Mouse (Mus musculus) cerebellum, adult 2 months (tissue): Measurements from ENCODE around the gene Morn1. TPM values are rescaled to one million over a fixed set of nuclear protein-coding genes. Genes with fewer than 3 reads are reported as not detected.
A peak's percentile ranks its signal among the peaks of the same experiment; 100 is the strongest.

Experiments
- DNase-seq, 2 experiments: peaks; one replicate each; pipeline ENCODE4 v3.0.0; 2021
- H3K27ac ChIP-seq: fragments of 200-500 bp; 2 replicates; pipeline ENCODE4 v1.5.1; 2012; ENCODE audit warnings: low read length, control low read depth, inconsistent platforms; ENCODE audit not compliant: insufficient read depth
- H3K27me3 ChIP-seq: fragments of 200-500 bp; 2 replicates; pipeline ENCODE4 v1.6.1; 2012; ENCODE audit warnings: inconsistent platforms, mild to moderate bottlenecking, low read length, moderate library complexity; ENCODE audit not compliant: control insufficient read depth, insufficient read depth
- H3K4me1 ChIP-seq: fragments of 200-500 bp; 2 replicates; pipeline ENCODE4 v1.6.1; 2011; ENCODE audit warnings: low read length; ENCODE audit not compliant: control insufficient read depth, insufficient read depth
- H3K4me3 ChIP-seq: fragments of 200-500 bp; replicated peaks from 2 replicates; pipeline ENCODE3; 2011; ENCODE audit warnings: mild to moderate bottlenecking, low read depth, low read length, control low read depth; ENCODE audit not compliant: insufficient read depth
- CTCF ChIP-seq: fragments of 200-500 bp; IDR thresholded peaks from 2 replicates; pipeline ENCODE4 v1.5.1; 2011; ENCODE audit warnings: low read depth, mild to moderate bottlenecking, control low read depth, low read length, moderate library complexity, borderline replicate concordance; ENCODE audit not compliant: insufficient read depth
- POLR2A ChIP-seq: fragments of 200-500 bp; IDR thresholded peaks from 2 replicates; pipeline ENCODE4 v1.6.1; 2011; ENCODE audit warnings: low read length, control low read depth, borderline replicate concordance; ENCODE audit not compliant: insufficient read depth
- WGBS: fragments of 180-500 bp; shearing (Covaris S2); methylation state at CpG from one replicate; pipeline ENCODE4 v1.1.7; 2018; 5-methylcytosine and 5-hydroxymethylcytosine counted together
- polyA plus RNA-seq: library from polyadenylated mRNA; depleted of rRNA; stranded (reverse); fragments of >200 nt; gene quantifications from 2 replicates; pipeline ENCODE4 v1.2.3, GENCODE M21; 2012

The Morn1 gene
- polyA plus RNA-seq, 1 experiment: 15.6 TPM

GRCm38 (mm10) chr4:155144548-155145180, 58.3 kb downstream of the Morn1 start:
- 68% methylated on average over 4 of the region's 4 CpGs for WGBS
- no peak overlapping the region for H3K4me3 ChIP-seq
- no peak for DNase-seq
- no peak overlapping the region for H3K27ac ChIP-seq
- no peaks in the 10 kb centered on the region for H3K27me3 ChIP-seq
- peaks cover 28% of the 10 kb centered on the region for H3K4me1 ChIP-seq
- TF ChIP-seq POLR2A (no peak), CTCF (no peak)

- WGBS: 60% methylated on average over 14 of the region's 14 CpGs
- Histone ChIP-seq H3K27me3 (no peaks in the 10 kb centered on the region), H3K4me1 (peaks cover 31% of the 10 kb centered on the region), H3K4me3 (no peak overlapping the region), H3K27ac (no peak overlapping the region)
- no peak for DNase-seq
- no peak for TF ChIP-seq POLR2A
- TF ChIP-seq CTCF: no peak
These were observed 59.9 kb downstream of the Morn1 start for GRCm38 (mm10) chr4:155146107-155146823.

- TF ChIP-seq CTCF (no peak), POLR2A (no peak)
- DNase-seq: no peak
- Histone ChIP-seq H3K27ac (no peak overlapping the region), H3K27me3 (no peaks in the 10 kb centered on the region), H3K4me1 (peaks cover 48% of the 10 kb centered on the region), H3K4me3 (no peak overlapping the region)
- 72% methylated on average over 4 of the region's 4 CpGs for WGBS
These were observed 62.1 kb downstream of the Morn1 start for GRCm38 (mm10) chr4:155148453-155148852.

- 7% methylated on average over 8 of the region's 8 CpGs for WGBS
- peak; percentile 54 to 58 for DNase-seq
- TF ChIP-seq CTCF: no peak
- no peak for TF ChIP-seq POLR2A
- no peak overlapping the region for H3K4me3 ChIP-seq
- 0 out of 2 replicates have a peak overlapping the region, but pooled peaks have one; percentile 5 for H3K27ac ChIP-seq
- H3K27me3 ChIP-seq: no peaks in the 10 kb centered on the region
- peaks cover 52% of the 10 kb centered on the region for H3K4me1 ChIP-seq
These were observed 62.7 kb downstream of the Morn1 start for GRCm38 (mm10) chr4:155148910-155149698.

- Histone ChIP-seq H3K4me3 (no peak overlapping the region), H3K4me1 (peaks cover 54% of the 10 kb centered on the region), H3K27ac (peak overlapping the region; percentile 41; the same call in 1 of the 2 replicates), H3K27me3 (no peaks in the 10 kb centered on the region)
- WGBS: 62% methylated on average over 6 of the region's 6 CpGs
- TF ChIP-seq CTCF: no peak
- no peak for TF ChIP-seq POLR2A
- DNase-seq: no peak
These were observed 63.5 kb downstream of the Morn1 start for GRCm38 (mm10) chr4:155149941-155150275.

GRCm38 (mm10) chr4:155150276-155151113, 64.1 kb downstream of the Morn1 start:
- no peak for TF ChIP-seq POLR2A
- peak; percentile 70 to 77 for DNase-seq
- Histone ChIP-seq H3K4me3 (peak overlapping the region; percentile 18), H3K27me3 (no peaks in the 10 kb centered on the region), H3K27ac (peak overlapping the region; percentile 41), H3K4me1 (peaks cover 58% of the 10 kb centered on the region)
- WGBS: 7% methylated on average over 73 of the region's 73 CpGs

GRCm38 (mm10) chr4:155151221-155151788, 64.9 kb downstream of the Morn1 start:
- DNase-seq: peak in 1 of 2 experiments; percentile 56
- H3K4me1 ChIP-seq: peaks cover 59% of the 10 kb centered on the region
- peak overlapping the region; percentile 41 for H3K27ac ChIP-seq
- H3K27me3 ChIP-seq: no peaks in the 10 kb centered on the region
- no peak overlapping the region for H3K4me3 ChIP-seq
- 62% methylated on average over 12 of the region's 12 CpGs for WGBS
- no peak for TF ChIP-seq CTCF
- no peak for TF ChIP-seq POLR2A
